Mouse (Mus musculus): ENCODE data around the gene Tpbgl. TPM values are rescaled to one million over a fixed set of nuclear protein-coding genes. Genes with fewer than 3 reads are reported as not detected.
A peak's percentile ranks its signal among the peaks of the same experiment; 100 is the strongest.

Gene Tpbgl
- total RNA-seq, 2 experiments from 2014 or later: 2.3 to 3.2 TPM

DNA sequence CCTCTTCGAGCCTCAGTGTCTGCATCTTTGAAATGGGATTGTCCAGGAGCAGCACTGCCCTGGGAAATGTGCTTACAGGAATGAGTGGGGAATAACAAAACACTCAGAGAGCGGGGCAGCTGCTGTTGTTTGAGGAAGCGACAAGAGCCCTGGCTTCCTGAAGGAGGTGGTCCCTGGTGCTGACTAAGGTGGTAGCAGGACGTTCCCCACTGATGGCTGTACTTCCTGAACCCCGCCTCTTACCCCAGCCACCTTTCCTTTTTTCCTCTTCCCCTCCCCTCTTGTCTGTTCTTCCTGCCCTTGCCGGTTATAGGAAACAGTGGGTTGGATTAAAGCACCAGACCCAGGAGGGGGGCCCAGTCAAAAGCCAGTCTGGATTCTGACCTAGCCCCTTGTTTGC lies 46.7 kb downstream of the Tpbgl start:
- peak in 1 of 2 experiments; percentile 23 for DNase-seq

DNA sequence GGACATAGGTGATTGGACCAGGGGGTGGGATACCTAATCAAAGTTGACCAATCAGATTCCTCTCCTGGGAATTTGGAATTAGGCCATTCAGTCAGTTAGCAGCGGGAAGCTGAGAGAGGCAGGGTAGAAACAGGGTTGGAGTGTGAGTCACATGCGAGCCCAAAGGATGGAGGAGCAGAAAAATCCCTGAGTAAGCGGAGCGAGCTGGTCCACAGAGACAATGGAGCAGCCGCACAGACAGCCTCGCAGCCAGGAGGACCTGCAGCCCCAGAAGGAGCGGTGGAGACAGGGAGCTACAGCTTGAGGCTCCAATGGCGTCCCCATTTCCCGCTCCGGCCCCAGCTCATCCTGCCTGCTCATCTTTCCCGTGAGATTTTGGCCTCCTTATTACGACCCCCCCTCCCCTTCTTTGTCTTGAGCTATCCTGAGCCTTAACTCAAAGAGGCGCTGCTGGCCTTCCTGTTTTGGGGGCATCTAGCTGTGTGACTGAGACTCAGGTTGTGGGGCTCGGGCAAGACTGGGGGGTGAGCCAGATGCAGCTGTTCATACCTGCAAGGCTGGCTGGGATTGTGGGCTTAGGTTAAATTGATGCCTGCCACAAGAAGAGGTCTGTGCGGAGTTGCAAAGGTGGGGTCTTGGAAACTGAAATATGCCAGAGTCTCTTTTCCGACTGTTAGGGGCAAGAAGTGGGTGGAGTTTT lies 47.3 kb downstream of the Tpbgl start:
- no peak for DNase-seq

DNA sequence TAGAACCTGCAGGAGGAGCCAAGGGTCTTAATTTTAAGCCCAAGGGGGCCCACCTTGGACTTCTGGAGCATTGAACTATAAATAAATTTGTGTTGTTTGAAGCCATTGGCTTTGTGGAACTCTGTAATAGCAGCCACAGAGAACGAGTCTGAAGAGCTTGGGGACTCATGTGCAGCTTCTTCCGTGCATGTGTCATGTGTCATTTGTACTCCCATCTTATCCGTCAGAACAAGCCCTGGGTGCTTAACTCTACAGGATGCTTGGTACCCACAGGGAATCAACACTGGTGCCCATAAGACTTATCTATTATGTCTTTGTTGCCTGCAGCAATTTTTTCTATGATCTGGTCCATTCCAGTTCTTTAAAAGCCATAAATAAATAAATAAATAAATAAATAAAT lies 48.7 kb downstream of the Tpbgl start:
- DNase-seq: no peak

Other genes with a start within 250 kb of the Tpbgl start
- 10 to 100 TPM; 21.9 to 27.0 TPM for gene Gdpd5, start 245.7 kb downstream of the Tpbgl start, total RNA-seq (2021)
- gene Klhl35, start 161.1 kb downstream of the Tpbgl start, total RNA-seq (2021): not detected
- 100 to 1,000 TPM; 359 to 372 TPM for gene Rps3, start 143.4 kb downstream of the Tpbgl start, total RNA-seq (2021)
- gene Arrb1, start 91.6 kb downstream of the Tpbgl start, total RNA-seq (2021): 10 to 100 TPM; 23.3 to 23.7 TPM
- gene Slco2b1, start 84.2 kb upstream of the Tpbgl start, total RNA-seq (2021): 1 to 10 TPM; 9.2 to 9.7 TPM
- gene Olfr520, start 103.2 kb upstream of the Tpbgl start, total RNA-seq (2021): not detected
- gene Olfr521, start 136.4 kb upstream of the Tpbgl start, total RNA-seq (2021): not detected
- 1 to 10 TPM; 3.6 to 3.7 TPM for gene Neu3, start 201.3 kb upstream of the Tpbgl start, total RNA-seq (2021)
- under 1 TPM in 1 of 2 experiments, not detected in 1; 0.23 TPM for gene Xrra1, start 232.0 kb upstream of the Tpbgl start, total RNA-seq (2021)
- 10 to 100 TPM; 62.7 to 65.6 TPM for gene Spcs2, start 236.4 kb upstream of the Tpbgl start, total RNA-seq (2021)

All from heart, adult 18-20 months (tissue).